Mouse (Mus musculus) heart, postnatal 0 days (tissue): ENCODE measurements at regions not wholly inside any gene's neighbourhood (a gene's known extent, or its start where the extent isn't known, plus 50 kb on each side); places are given as distances from the start of the nearest gene placed in this dataset.

Experiments used
- CTCF ChIP-seq: IDR thresholded peaks from 2 replicates; pipeline ENCODE4 v1.5.1; 2016; ENCODE audit warnings: antibody characterized with exemption, control low read depth, low read depth
- EP300 ChIP-seq: IDR thresholded peaks from 2 replicates; pipeline ENCODE4 v1.6.1; 2016; ENCODE audit warnings: antibody characterized with exemption, low read depth

DNA sequence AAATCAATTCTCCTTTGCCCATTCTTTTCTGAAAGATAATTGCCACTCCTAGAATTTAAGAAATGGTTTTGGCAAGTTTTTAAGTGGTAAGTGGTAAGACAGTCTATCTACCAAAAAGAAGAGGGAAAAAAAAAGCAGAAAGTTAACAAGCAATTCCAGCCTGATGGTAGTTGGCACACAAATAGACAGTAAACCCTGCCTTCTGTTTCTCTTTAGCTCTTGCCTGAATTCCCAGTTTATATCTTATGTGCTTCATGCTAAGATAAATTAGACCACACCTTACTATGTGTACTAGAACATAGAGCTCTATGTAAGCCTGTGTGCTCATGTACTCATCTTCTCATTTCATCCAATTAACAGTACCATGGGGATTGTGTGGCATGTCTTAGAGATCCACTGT, 164.0 kb upstream of the Lsamp start:
- TF ChIP-seq CTCF (no peak), EP300 (no peak)
